Mouse (Mus musculus) embryonic facial prominence, embryonic 11.5 days (tissue): Measurements from ENCODE around the gene Acvrl1. TPM values are rescaled to one million over a fixed set of nuclear protein-coding genes. Genes with fewer than 3 reads are reported as not detected.

Experiments used
- ATAC-seq: fragments of 200-750 bp; cut with Nextera tagmentation; replicated peaks from 2 replicates; pipeline ENCODE4 v1.8.0; 2017; ENCODE audit warnings: low read depth; ENCODE audit not compliant: insufficient number of reproducible peaks, low FRiP score, low TSS enrichment
- DNase-seq: peaks from one replicate; pipeline ENCODE4 v3.0.0-alpha.2; 2015; ENCODE audit warnings: low spot score
- H3K27ac ChIP-seq: fragments of 300-500 bp; sonication (generic); replicated peaks from 2 replicates; pipeline ENCODE4 v1.5.1; 2014; ENCODE audit warnings: mild to moderate bottlenecking, low read depth, low read length, control low read depth
- H3K27me3 ChIP-seq: fragments of 300-500 bp; sonication (generic); 2 replicates; pipeline ENCODE4 v1.6.1; 2014; ENCODE audit warnings: mild to moderate bottlenecking, low read length, moderate library complexity, mixed read lengths; ENCODE audit not compliant: control insufficient read depth, insufficient read depth
- H3K36me3 ChIP-seq: fragments of 300-500 bp; sonication (generic); replicated peaks from 2 replicates; pipeline ENCODE4 v1.6.1; 2014; ENCODE audit warnings: low read depth, mild to moderate bottlenecking, low read length, moderate library complexity, mixed read lengths; ENCODE audit not compliant: control insufficient read depth, insufficient read depth
- H3K4me1 ChIP-seq: fragments of 300-500 bp; sonication (generic); 2 replicates; pipeline ENCODE4 v1.6.1; 2014; ENCODE audit warnings: low read length, mixed read lengths; ENCODE audit not compliant: control insufficient read depth, insufficient read depth
- H3K4me2 ChIP-seq: fragments of 300-500 bp; sonication (generic); 2 replicates; pipeline ENCODE4 v1.6.1; 2014; ENCODE audit warnings: low read depth, mild to moderate bottlenecking, control low read depth, low read length, moderate library complexity
- H3K4me3 ChIP-seq: fragments of 300-500 bp; sonication (generic); 2 replicates; pipeline ENCODE4 v1.5.1; 2014; ENCODE audit warnings: low read depth, low read length, control low read depth
- H3K9ac ChIP-seq: fragments of 300-500 bp; sonication (generic); replicated peaks from 2 replicates; pipeline ENCODE4 v1.6.1; 2014; ENCODE audit warnings: mild to moderate bottlenecking, control low read depth, low read length
- H3K9me3 ChIP-seq: fragments of 300-500 bp; sonication (generic); replicated peaks from 2 replicates; pipeline ENCODE4 v1.6.1; 2016; ENCODE audit warnings: mild to moderate bottlenecking, low read length, inconsistent platforms, mixed read lengths; ENCODE audit not compliant: control insufficient read depth
- WGBS: fragments of 180-500 bp; shearing (Covaris S2); extraction: QIAGEN DNeasy Blood & Tissue Kit; methylation state at CpG from one replicate; pipeline ENCODE4 v1.1.7; 2014; 5-methylcytosine and 5-hydroxymethylcytosine counted together
- polyA plus RNA-seq: library from polyadenylated mRNA; unstranded; fragments of >200 nt; fragmentation: Nextera tagmentation; extraction: Ambion mirVana; gene quantifications from 2 replicates; pipeline ENCODE4 v1.2.1, GENCODE M21; 2014

The Acvrl1 gene
- polyA plus RNA-seq, 1 experiment from 2014 or later, result 4.6 TPM

- no peak overlapping the region for H3K4me3 ChIP-seq
- H3K27ac ChIP-seq, result no peak overlapping the region
- H3K4me2 ChIP-seq, result no peak overlapping the region
- DNase-seq (no peak), ATAC-seq (no peak)
- WGBS, result 83% methylated on average over 3 of the region's 3 CpGs
- H3K9me3 ChIP-seq, result no peaks in the 10 kb centered on the region
- H3K4me1 ChIP-seq, result peaks cover 25% of the 10 kb centered on the region
- H3K36me3 ChIP-seq, result no peaks in the 10 kb centered on the region
- no peak overlapping the region for H3K9ac ChIP-seq
- no peaks in the 10 kb centered on the region for H3K27me3 ChIP-seq
Observed at GRCm38 (mm10) chr15:101138675-101139074, 10.4 kb downstream of the Acvrl1 start.

- H3K36me3 ChIP-seq, result no peaks in the 10 kb centered on the region
- H3K27ac ChIP-seq, result peak overlapping the region; percentile 41; the same call in 1 of the 2 replicates
- H3K4me2 ChIP-seq, result no peak overlapping the region
- no peak overlapping the region; the same call in 1 of the 2 replicates for H3K9ac ChIP-seq
- DNase-seq (peak; percentile 46), ATAC-seq (no peak)
- no peaks in the 10 kb centered on the region for H3K27me3 ChIP-seq
- WGBS, result 10% methylated on average over 12 of the region's 12 CpGs
- H3K4me3 ChIP-seq, result no peak overlapping the region
- H3K4me1 ChIP-seq, result peaks cover 23% of the 10 kb centered on the region
- no peaks in the 10 kb centered on the region for H3K9me3 ChIP-seq
Observed at GRCm38 (mm10) chr15:101139885-101140284, 11.6 kb downstream of the Acvrl1 start.

- H3K27me3 ChIP-seq, result no peaks in the 10 kb centered on the region
- H3K4me1 ChIP-seq, result peaks cover 23% of the 10 kb centered on the region
- WGBS, result 46% methylated on average over 6 of the region's 6 CpGs
- no peaks in the 10 kb centered on the region for H3K36me3 ChIP-seq
- peak overlapping the region; percentile 41; the same call in 1 of the 2 replicates for H3K27ac ChIP-seq
- no peaks in the 10 kb centered on the region for H3K9me3 ChIP-seq
- no peak overlapping the region for H3K4me3 ChIP-seq
- DNase-seq, result no peak
- H3K4me2 ChIP-seq, result no peak overlapping the region; the same call in 1 of the 2 replicates
- ATAC-seq, result no peak
- H3K9ac ChIP-seq, result peak overlapping the region; percentile 25; the same call in 1 of the 2 replicates
Observed at GRCm38 (mm10) chr15:101140587-101140986, 12.3 kb downstream of the Acvrl1 start.

- DNase-seq (peak; percentile 61), ATAC-seq (peak; percentile 49)
- Histone ChIP-seq H3K36me3 (no peaks in the 10 kb centered on the region), H3K27ac (no peak overlapping the region), H3K4me2 (no peak overlapping the region; the same call in 1 of the 2 replicates), H3K27me3 (no peaks in the 10 kb centered on the region), H3K9me3 (no peaks in the 10 kb centered on the region), H3K9ac (no peak overlapping the region), H3K4me1 (peaks cover 23% of the 10 kb centered on the region), H3K4me3 (no peak overlapping the region)
- 4% methylated on average over 11 of the region's 14 CpGs for WGBS
Observed at GRCm38 (mm10) chr15:101141061-101141541, 12.8 kb downstream of the Acvrl1 start.

- Histone ChIP-seq H3K4me1 (peaks cover 23% of the 10 kb centered on the region), H3K9ac (peak overlapping the region; percentile 18; the same call in 1 of the 2 replicates), H3K4me2 (no peak overlapping the region), H3K4me3 (no peak overlapping the region), H3K27ac (0 out of 2 replicates have a peak overlapping the region, but pooled peaks have one; percentile 4), H3K9me3 (no peaks in the 10 kb centered on the region), H3K27me3 (no peaks in the 10 kb centered on the region), H3K36me3 (no peaks in the 10 kb centered on the region)
- no peak for DNase-seq
- WGBS, result 53% methylated on average over 8 of the region's 8 CpGs
- no peak for ATAC-seq
Observed at GRCm38 (mm10) chr15:101142672-101143071, 14.3 kb downstream of the Acvrl1 start.

GRCm38 (mm10) chr15:101143494-101143893, 15.2 kb downstream of the Acvrl1 start:
- no peak for ATAC-seq
- H3K9ac ChIP-seq, result 0 out of 2 replicates have a peak overlapping the region, but pooled peaks have one; percentile 18
- WGBS, result 10% methylated on average over 8 of the region's 8 CpGs
- DNase-seq, result peak; percentile 73
- H3K36me3 ChIP-seq, result no peaks in the 10 kb centered on the region
- no peaks in the 10 kb centered on the region for H3K27me3 ChIP-seq
- H3K4me2 ChIP-seq, result peak overlapping the region; percentile 13; the same call in 1 of the 2 replicates
- H3K9me3 ChIP-seq, result no peaks in the 10 kb centered on the region
- no peak overlapping the region for H3K4me3 ChIP-seq
- H3K4me1 ChIP-seq, result peaks cover 23% of the 10 kb centered on the region
- peak overlapping the region; percentile 59; the same call in 1 of the 2 replicates for H3K27ac ChIP-seq

GRCm38 (mm10) chr15:101144176-101144575, 15.9 kb downstream of the Acvrl1 start:
- ATAC-seq (no peak), DNase-seq (no peak)
- WGBS, result 84% methylated on average over 5 of the region's 5 CpGs
- Histone ChIP-seq H3K9ac (0 out of 2 replicates have a peak overlapping the region, but pooled peaks have one; percentile 6), H3K4me3 (no peak overlapping the region), H3K27me3 (no peaks in the 10 kb centered on the region), H3K4me2 (no peak overlapping the region), H3K27ac (no peak overlapping the region), H3K36me3 (no peaks in the 10 kb centered on the region), H3K4me1 (peaks cover 23% of the 10 kb centered on the region), H3K9me3 (no peaks in the 10 kb centered on the region)

- Histone ChIP-seq H3K9ac (no peak overlapping the region), H3K4me3 (no peak overlapping the region), H3K27me3 (no peaks in the 10 kb centered on the region), H3K4me2 (no peak overlapping the region), H3K4me1 (peaks cover 17% of the 10 kb centered on the region), H3K36me3 (no peaks in the 10 kb centered on the region), H3K27ac (no peak overlapping the region), H3K9me3 (no peaks in the 10 kb centered on the region)
- WGBS, result 85% methylated on average over 8 of the region's 8 CpGs
- no peak for ATAC-seq
- DNase-seq, result no peak
Observed at GRCm38 (mm10) chr15:101144779-101145178, 16.5 kb downstream of the Acvrl1 start.
